Mouse (Mus musculus) heart, embryonic 14.5 days (tissue): ENCODE measurements around the gene Cacna2d4. TPM values are rescaled to one million over a fixed set of nuclear protein-coding genes. Genes with fewer than 3 reads are reported as not detected.

Experiments used
- ATAC-seq: fragments of 200-750 bp; cut with Nextera tagmentation; 2 replicates; pipeline ENCODE4 v1.8.0; 2017; ENCODE audit warnings: low read depth, moderate TSS enrichment; ENCODE audit not compliant: insufficient number of reproducible peaks, insufficient read depth, low FRiP score
- H3K27ac ChIP-seq, 2 experiments: fragments of 200-500 bp in 1 of 2; fragments of 300-500 bp in 1 of 2; sonication (generic) in 1 of 2; replicated peaks in 1 of 2; 2 replicates each; pipeline ENCODE4 v1.5.1; 2012 to 2014; ENCODE audit warnings: low read depth in 2 of 2, low read length in 2 of 2, control low read depth in 1 of 2, mild to moderate bottlenecking in 1 of 2, mixed read lengths in 1 of 2; ENCODE audit not compliant: control insufficient read depth in 1 of 2, insufficient read depth in 1 of 2
- H3K27me3 ChIP-seq: fragments of 300-500 bp; sonication (generic); 2 replicates; pipeline ENCODE4 v1.6.1; 2014; ENCODE audit warnings: mild to moderate bottlenecking, low read length, control low read depth; ENCODE audit not compliant: control insufficient read depth, insufficient read depth
- H3K36me3 ChIP-seq: fragments of 300-500 bp; sonication (generic); 2 replicates; pipeline ENCODE4 v1.6.1; 2014; ENCODE audit warnings: mild to moderate bottlenecking, control low read depth, low read length, mixed read lengths; ENCODE audit not compliant: control insufficient read depth, insufficient read depth
- H3K4me1 ChIP-seq, 2 experiments: fragments of 200-500 bp in 1 of 2; fragments of 300-500 bp in 1 of 2; sonication (generic) in 1 of 2; 2 replicates each; pipeline ENCODE4 v1.6.1; 2012 to 2014; ENCODE audit warnings: low read length in 2 of 2, control low read depth in 1 of 2, mixed read lengths in 1 of 2; ENCODE audit not compliant: control insufficient read depth in 2 of 2, insufficient read depth in 2 of 2
- H3K4me2 ChIP-seq: fragments of 300-500 bp; sonication (generic); 2 replicates; pipeline ENCODE4 v1.6.1; 2014; ENCODE audit warnings: mild to moderate bottlenecking, low read length
- H3K4me3 ChIP-seq, 2 experiments: fragments of 200-500 bp in 1 of 2; fragments of 300-500 bp in 1 of 2; sonication (generic) in 1 of 2; 2 replicates each; pipeline ENCODE4 v1.5.1; 2012 to 2014; ENCODE audit warnings: low read length in 2 of 2, mild to moderate bottlenecking in 2 of 2, control low read depth in 1 of 2, low read depth in 1 of 2, moderate library complexity in 1 of 2; ENCODE audit not compliant: control insufficient read depth in 1 of 2, insufficient read depth in 1 of 2
- H3K9ac ChIP-seq: fragments of 300-500 bp; sonication (generic); 2 replicates; pipeline ENCODE4 v1.6.1; 2014; ENCODE audit warnings: mild to moderate bottlenecking, low read length
- H3K9me3 ChIP-seq: fragments of 300-500 bp; sonication (generic); 2 replicates; pipeline ENCODE4 v1.6.1; 2016; ENCODE audit warnings: low read length, control low read depth; ENCODE audit not compliant: control insufficient read depth
- WGBS: fragments of 180-500 bp; shearing (Covaris S2); extraction: QIAGEN DNeasy Blood & Tissue Kit; methylation state at CpG from one replicate; pipeline ENCODE4 v1.1.7; 2014; 5-methylcytosine and 5-hydroxymethylcytosine counted together
- polyA plus RNA-seq: library from polyadenylated mRNA; unstranded; fragments of >200 nt; fragmentation: Nextera tagmentation; extraction: Ambion mirVana; gene quantifications from 2 replicates; pipeline ENCODE4 v1.2.1, GENCODE M21; 2014

Cacna2d4 gene
- polyA plus RNA-seq, 1 experiment from 2014 or later = not detected

DNA sequence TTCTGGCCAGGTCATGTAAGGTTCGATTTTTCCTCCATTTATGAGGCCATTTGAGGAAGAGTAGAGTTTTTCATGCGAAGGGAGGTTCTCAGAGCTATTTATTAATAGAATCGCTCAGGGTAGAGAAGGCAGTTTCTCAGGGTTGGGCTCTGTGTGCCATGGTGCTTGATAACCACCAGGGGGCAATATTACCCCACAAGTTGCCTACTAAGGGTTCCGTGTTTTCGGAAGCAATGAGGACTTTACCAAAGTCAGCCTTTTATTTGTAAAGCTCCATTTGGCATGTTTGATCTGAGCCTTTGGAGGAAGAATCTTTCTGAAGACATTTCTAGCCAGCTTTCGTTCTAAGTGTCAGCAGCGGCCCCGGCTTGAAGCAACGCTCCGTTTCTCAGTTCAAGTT lies 16.0 kb upstream of the Cacna2d4 start:
- Histone ChIP-seq H3K9me3 (no peaks in the 10 kb centered on the region), H3K4me3 (no peak overlapping the region), H3K36me3 (no peaks in the 10 kb centered on the region), H3K4me2 (no peak overlapping the region), H3K27ac (no peak overlapping the region), H3K4me1 (peaks cover 20 to 34% of the 10 kb centered on the region in 2 experiments), H3K27me3 (no peaks in the 10 kb centered on the region), H3K9ac (no peak overlapping the region)
- ATAC-seq = no peak
- 37% methylated on average over 10 of the region's 10 CpGs for WGBS

DNA sequence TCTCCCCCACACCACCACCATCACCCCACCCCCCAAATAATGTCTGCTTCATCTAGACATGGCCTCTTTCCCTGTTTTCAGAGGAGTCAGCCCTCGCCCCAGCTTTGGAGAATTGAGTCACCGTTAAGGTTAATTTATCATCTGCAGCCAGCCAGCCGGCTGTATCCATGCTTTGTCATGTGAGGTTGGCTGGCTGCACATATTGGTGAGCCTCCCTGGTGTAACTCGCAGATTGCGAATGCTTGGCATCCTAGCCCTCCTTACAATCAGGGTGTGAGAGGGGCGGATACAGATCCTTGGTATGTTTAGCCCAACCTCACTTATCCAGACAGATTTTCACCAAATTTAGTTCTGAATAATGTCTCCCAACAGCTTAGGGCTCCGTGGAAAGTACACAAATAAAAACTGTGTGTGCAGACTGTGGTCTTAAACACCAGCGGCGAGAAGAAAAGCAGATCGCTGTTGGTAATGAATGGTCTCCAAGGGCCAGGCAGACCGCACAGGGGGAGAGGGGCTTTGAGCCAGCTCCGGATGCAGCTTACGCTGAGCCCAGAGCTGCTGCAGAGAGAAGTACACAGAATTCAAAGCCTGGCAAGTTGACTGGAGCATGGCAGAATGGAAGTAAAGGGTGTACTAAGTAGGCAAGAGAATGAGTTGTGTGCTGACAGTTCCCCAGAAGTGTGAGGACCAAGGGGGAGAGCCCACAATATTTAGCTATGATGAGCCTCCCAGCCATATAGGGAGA lies 11.7 kb upstream of the Cacna2d4 start:
- ATAC-seq = no peak
- Histone ChIP-seq H3K27me3 (no peaks in the 10 kb centered on the region), H3K4me1 (peaks cover 2 to 5% of the 10 kb centered on the region in 2 experiments; a peak in 1 of 4 replicates), H3K9me3 (no peaks in the 10 kb centered on the region), H3K27ac (no peak overlapping the region), H3K9ac (no peak overlapping the region), H3K36me3 (no peaks in the 10 kb centered on the region), H3K4me2 (no peak overlapping the region), H3K4me3 (no peak overlapping the region)
- WGBS = 79% methylated on average over 13 of the region's 13 CpGs

DNA sequence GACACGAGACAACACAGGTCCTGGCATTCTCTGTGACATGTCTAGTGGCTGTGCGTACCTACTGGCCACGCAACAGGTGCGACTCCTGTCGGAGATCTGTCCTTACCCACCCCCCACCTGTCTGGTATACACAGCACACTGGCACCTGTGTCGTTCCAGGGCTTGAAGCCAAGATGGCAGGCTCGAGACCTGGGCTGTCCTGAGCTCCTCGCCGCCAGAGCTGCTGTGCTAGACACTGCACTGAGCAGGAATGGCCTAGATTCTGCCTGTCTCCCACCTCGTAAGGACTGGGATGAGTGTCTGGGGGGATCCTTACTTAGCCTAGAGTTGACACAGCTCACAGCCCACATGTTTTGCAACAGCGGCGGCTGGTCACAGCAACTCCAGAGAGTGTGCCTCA lies 11.1 kb upstream of the Cacna2d4 start:
- H3K27me3 ChIP-seq = no peaks in the 10 kb centered on the region
- H3K9me3 ChIP-seq = no peaks in the 10 kb centered on the region
- no peaks in the 10 kb centered on the region for H3K36me3 ChIP-seq
- ATAC-seq = no peak
- no peak overlapping the region for H3K9ac ChIP-seq
- H3K4me3 ChIP-seq = no peak overlapping the region
- 83% methylated on average over 12 of the region's 12 CpGs for WGBS
- H3K4me1 ChIP-seq = no peaks in the 10 kb centered on the region; a peak in 1 of 4 replicates
- no peak overlapping the region for H3K27ac ChIP-seq
- no peak overlapping the region for H3K4me2 ChIP-seq

DNA sequence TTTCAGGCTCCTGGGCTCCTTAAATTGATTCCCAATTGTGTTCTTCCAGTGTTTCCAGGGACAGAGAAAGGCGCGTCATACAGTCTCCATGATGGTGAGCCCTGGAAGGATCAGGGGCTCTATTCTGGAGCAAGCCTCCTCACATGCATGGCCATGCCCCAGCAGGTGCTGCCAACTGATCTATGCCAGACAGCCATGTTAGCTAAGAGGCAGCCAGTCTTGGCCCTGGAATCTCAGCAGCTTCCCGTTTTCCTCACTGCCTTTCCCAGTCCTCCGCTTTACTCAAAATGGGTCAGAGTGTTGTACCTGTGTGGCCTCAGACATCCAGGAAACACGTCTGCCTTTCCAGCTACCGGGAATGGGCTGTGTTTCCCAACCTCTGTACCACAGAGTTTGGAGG lies 10.6 kb upstream of the Cacna2d4 start:
- ATAC-seq = no peak
- Histone ChIP-seq H3K4me3 (no peak overlapping the region), H3K4me2 (no peak overlapping the region), H3K27me3 (no peaks in the 10 kb centered on the region), H3K27ac (no peak overlapping the region), H3K36me3 (no peaks in the 10 kb centered on the region), H3K9me3 (no peaks in the 10 kb centered on the region), H3K4me1 (no peaks in the 10 kb centered on the region; a peak in 1 of 4 replicates), H3K9ac (no peak overlapping the region)
- 85% methylated on average over 6 of the region's 6 CpGs for WGBS

DNA sequence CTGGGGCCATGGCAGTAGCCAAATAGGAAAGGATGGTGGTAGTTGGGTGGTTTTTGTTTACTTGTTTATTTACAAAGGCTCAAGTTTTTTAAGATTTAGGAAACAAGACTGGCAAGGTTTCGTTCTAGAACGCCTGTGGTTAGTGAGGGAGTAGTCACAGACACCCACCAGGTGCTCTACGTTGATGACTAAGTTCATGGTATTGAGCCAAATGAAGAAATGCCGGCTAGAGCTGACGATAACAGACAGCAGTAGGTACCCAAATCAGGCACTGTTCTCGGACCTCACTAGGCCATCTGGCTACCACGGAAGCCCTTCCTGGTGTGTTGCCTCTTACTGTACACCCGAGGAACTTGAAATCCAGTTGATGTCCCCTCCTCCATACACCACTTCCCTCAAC lies 9.3 kb upstream of the Cacna2d4 start:
- WGBS = 81% methylated on average over 8 of the region's 8 CpGs
- no peaks in the 10 kb centered on the region for H3K27me3 ChIP-seq
- no peak for ATAC-seq

DNA sequence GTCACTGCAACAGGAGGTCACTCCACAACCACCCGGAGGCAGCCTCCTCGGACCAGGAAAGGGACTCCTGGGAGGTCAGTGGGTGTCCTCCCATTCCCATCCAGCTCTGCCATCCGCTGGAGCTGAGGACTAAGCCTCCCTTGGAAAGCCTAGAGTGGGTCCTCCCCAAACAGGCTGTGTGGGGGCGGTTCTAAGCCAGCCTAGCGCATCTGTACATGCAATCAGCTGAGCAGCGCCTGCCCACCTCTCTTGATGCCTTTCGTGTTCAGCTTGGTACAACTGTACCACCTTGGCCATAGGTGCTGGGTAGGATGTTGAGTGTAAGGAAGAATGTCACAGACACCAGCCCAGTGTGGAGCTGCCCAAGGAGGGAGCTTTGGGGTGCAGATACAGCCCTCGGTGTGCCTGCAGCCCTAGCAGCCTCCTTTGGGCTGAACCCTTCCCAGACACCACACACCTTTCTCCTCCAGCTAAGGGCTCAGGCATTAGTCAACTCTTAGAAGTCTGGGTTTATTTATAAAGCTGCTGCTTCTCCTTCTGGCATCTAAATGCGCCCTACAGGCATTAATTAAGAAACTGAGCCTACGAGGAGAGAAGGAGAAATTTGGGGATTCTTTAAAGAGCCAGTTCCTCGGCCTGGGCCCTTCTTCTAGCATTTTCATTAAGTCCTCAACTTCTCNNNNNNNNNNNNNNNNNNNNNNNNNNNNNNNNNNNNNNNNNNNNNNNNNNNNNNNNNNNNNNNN lies 7.3 kb upstream of the Cacna2d4 start:
- H3K36me3 ChIP-seq = no peaks in the 10 kb centered on the region
- no peak for ATAC-seq
- H3K9me3 ChIP-seq = no peaks in the 10 kb centered on the region
- H3K4me3 ChIP-seq = no peak overlapping the region
- H3K27ac ChIP-seq = no peak overlapping the region
- no peaks in the 10 kb centered on the region for H3K27me3 ChIP-seq
- H3K4me2 ChIP-seq = no peak overlapping the region
- 76% methylated on average over 11 of the region's 11 CpGs for WGBS
- no peak overlapping the region for H3K9ac ChIP-seq
- no peaks in the 10 kb centered on the region; a peak in 1 of 4 replicates for H3K4me1 ChIP-seq

More for the DNA sequence above, 9.3 kb upstream of the Cacna2d4 start:
- H3K4me1 ChIP-seq = no peaks in the 10 kb centered on the region; a peak in 1 of 4 replicates
- H3K9ac ChIP-seq = no peak overlapping the region
- H3K4me2 ChIP-seq = no peak overlapping the region
- no peaks in the 10 kb centered on the region for H3K36me3 ChIP-seq
- H3K27ac ChIP-seq = no peak overlapping the region
- H3K4me3 ChIP-seq = no peak overlapping the region
- no peaks in the 10 kb centered on the region for H3K9me3 ChIP-seq

DNA sequence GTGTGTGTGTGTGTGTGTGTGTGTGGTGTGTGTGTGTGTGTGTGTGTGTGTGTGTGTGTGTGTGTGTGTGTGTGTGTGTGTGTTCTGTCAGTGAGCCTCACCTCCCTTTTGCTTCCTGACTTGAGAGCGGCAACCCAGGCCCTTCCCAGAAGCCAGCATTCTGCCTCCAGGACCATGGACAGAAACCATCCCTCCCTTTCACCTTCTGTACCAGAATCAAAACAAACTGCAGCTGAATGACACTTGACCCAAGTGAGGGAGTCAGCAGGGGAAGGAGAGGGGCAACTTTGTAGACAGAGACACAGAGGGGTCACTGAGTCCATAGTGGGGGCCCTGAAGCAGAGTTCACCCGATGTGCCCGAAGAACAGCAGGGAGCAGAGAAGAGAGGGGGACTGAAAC lies 3.3 kb upstream of the Cacna2d4 start:
- no peaks in the 10 kb centered on the region for H3K36me3 ChIP-seq
- H3K4me2 ChIP-seq = no peak overlapping the region
- H3K4me1 ChIP-seq = peaks cover 0 to 7% of the 10 kb centered on the region in 2 experiments; a peak in 1 of 4 replicates
- no peaks in the 10 kb centered on the region for H3K27me3 ChIP-seq
- 46% methylated on average over 3 of the region's 3 CpGs for WGBS
- H3K9me3 ChIP-seq = no peaks in the 10 kb centered on the region
- no peak overlapping the region for H3K27ac ChIP-seq
- H3K9ac ChIP-seq = no peak overlapping the region
- no peak for ATAC-seq
- H3K4me3 ChIP-seq = no peak overlapping the region
